Mouse (Mus musculus) cerebellum, adult 18-20 months (tissue): ENCODE results near the gene Stag2.

Experiments used
- DNase-seq, 2 experiments: peaks; one replicate each; pipeline ENCODE4 v3.0.0; 2021

Gene Stag2

GRCm38 (mm10) chrX:42148788-42149556 lies at the start of gene Stag2:
Stag2 (plus strand) TSS chrX:42149317.
- peak; percentile 80 to 86 for DNase-seq

- no peak for DNase-seq
These were observed 42.0 kb upstream of the Stag2 start for GRCm38 (mm10) chrX:42107137-42107536.

DNA sequence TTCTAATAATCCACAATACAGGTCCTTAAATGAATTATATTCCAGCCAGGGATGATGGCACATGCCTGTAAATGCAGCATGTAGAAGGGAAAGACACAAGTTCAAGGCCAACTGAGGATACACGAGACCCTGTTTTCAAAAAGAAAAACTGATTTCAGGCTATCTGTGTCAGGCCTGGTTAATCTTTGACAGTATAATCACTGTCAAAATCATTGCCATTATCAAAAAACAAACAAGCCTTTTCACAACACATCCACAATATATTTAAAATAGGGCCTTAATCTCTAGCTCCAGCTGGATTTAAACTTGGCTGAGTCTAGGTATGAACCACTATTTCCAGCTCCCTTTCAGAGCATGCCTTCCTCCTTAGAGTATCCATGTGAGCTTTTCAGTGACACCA lies 38.5 kb upstream of the Stag2 start:
- no peak for DNase-seq

DNA sequence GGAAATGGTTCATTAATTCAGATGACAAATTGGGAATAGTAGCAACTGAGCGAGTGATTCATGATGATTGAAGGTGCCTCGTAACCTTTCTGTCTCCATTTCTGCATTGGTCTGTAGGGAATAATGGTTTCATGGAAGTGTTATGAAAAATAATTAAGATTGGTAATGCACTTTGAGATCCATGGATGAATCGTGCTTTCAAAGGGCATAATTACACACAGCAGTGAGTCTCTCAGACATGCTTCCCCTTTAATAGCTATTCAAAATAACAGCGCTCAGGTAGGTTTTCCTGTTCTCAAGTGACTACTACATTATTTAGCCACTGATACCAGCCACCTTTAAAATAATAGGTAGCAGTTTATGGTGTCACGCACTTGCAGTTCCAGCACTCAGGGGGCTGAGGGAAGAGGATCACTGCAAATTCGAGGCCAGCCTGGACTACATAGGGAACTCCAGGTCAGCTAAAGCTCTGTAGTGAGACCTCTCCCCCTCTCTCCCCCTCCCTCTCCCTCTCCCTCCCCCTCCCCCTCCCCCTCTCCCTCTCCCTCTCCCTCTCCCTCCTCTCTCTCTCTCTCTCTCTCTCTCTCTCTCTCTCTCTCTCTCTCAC lies 29.6 kb upstream of the Stag2 start:
- DNase-seq, result no peak

- DNase-seq, result no peak
These were observed 24.0 kb upstream of the Stag2 start for GRCm38 (mm10) chrX:42124963-42125697.

GRCm38 (mm10) chrX:42139882-42140281 lies 9.2 kb upstream of the Stag2 start:
- DNase-seq, result no peak

GRCm38 (mm10) chrX:42142620-42143019 lies 6.5 kb upstream of the Stag2 start:
- no peak for DNase-seq

DNA sequence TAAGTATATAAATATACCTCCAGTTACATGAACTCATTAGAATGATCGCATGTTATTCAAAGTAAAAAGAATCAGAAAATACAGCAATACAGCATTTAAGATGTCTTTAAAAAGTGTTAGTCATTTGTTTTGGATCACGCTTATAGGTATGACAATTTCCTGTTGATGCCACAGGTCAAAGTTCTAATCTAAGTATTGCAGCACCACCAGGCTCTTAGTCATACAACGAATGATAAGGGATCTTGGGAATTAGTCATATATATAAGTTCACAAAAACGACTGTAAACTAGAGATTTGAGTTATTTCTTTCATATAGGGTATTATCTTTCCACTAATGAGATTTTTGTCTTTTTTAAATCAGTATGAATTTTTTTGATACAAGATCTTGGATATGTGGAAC lies 5.1 kb upstream of the Stag2 start:
- DNase-seq, result no peak

DNA sequence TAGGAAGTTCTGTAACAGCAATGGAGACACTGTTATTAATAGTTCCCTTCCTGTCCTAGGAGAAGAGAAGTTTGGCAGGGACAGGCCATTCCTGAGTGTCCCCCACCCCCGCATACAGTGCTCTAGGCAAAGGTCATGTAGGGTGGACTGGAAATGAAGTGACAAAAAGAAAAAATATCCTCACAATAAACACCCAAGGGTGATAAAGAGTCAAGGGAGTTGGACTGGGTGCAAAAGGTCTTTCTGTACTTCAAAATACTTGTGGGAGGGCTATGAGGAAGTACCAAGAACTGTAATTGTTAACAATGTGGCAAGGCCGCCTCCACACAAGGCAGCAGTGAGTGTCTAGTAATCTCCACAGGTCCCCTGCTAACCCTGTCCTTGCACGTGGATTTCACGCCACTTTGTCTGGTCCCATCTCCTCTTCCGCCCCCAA lies 1.1 kb upstream of the Stag2 start:
- DNase-seq, result peak; percentile 4 to 15

GRCm38 (mm10) chrX:42149557-42150345 lies 634 bp downstream of the Stag2 start:
- DNase-seq, result peak; percentile 54 to 55

GRCm38 (mm10) chrX:42150346-42151023 lies 1.4 kb downstream of the Stag2 start:
- peak; percentile 75 to 79 for DNase-seq

DNA sequence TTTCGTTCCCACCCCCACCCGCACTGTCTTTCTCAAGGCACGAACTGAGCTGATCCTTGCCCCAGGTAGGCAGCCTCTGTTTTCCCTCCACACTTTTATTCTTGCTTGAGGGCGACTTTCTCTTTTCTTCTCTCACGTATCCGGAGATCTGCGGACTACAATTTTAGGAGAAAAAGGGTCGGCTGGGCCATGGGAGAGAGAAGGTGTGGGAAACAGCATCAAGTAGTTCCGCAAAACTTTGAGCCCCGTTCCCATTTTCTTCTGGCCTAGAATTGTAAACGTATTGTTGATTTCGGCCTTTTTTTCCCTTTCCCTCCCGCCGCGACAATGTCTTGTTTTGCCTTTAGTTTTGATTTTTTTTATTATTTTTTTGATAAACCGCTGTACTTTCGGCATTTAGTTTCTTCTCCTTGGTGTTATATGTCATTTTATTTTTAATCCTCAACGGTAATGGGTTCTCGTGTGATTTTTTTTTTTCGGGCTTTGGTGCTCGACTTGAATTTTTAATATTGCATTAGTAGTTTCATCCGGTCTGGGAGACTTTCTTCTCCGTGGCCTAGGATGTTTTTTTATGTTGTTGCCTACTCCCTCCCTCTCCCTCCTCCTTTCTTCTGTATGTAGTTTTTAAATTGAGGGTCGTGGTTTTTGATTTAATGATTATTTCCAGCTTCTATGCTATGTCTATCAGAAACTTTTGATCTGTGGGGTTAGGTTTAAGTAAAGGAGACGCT lies 2.1 kb downstream of the Stag2 start:
- DNase-seq, result peak; percentile 6 to 33

- peak; percentile 77 to 88 for DNase-seq
These were observed 2.8 kb downstream of the Stag2 start for GRCm38 (mm10) chrX:42151903-42152369.

DNA sequence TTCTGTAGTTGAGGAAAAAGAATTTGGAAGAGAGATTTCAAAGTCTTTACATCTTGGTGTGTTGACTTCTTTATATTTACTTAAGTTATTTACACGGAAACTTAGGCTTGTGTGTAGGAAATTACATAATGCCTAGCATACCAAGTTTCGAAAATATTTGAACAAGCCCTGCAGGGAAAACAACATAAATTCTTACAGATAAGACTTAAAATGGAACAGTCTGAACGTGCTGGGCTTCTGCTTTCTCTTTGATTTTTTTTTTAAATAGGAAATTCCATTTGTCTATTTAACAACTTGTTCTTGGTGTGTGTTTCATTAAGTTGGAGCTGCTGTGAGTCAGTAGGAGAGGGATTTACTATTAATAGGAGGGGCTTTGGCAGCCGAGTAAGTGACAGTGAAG lies 3.9 kb downstream of the Stag2 start:
- no peak for DNase-seq

DNA sequence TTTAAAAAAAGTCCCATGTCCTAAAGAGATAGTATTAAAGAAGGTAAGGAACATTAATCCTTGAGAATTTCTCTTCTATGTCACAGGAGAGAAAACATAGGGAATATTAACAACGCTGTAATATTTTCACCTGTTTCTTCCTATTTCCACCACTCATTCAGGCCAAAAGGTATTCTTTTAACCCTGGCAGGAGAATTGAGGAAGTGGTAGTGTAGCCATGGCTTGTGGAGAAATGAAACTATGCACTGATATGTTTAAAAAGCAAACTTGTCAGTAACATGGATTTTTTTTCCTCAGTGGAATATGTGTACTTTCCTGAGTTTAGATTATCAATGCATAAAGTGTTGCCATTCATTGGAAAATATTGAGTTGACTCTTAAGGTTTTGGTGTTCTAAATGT lies 16.3 kb downstream of the Stag2 start:
- no peak for DNase-seq

DNA sequence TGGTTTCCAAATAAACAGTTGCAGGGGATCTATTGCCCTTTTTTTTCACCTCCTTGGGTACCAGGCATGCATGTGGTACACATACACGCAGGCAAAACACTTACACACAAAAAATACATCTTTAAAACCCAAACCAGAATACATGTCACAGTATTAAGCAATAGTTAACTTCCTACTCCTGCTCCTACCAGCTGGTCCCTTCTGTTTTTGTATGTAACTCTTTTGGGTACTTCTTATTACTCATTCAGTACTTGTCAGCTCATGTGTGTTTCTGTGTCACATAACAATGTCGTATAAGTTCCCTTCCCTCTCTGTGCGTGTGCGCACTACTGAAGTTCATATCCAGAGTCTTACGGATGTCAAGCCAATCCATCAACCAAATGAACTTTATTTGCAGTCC lies 21.7 kb downstream of the Stag2 start:
- no peak for DNase-seq

DNA sequence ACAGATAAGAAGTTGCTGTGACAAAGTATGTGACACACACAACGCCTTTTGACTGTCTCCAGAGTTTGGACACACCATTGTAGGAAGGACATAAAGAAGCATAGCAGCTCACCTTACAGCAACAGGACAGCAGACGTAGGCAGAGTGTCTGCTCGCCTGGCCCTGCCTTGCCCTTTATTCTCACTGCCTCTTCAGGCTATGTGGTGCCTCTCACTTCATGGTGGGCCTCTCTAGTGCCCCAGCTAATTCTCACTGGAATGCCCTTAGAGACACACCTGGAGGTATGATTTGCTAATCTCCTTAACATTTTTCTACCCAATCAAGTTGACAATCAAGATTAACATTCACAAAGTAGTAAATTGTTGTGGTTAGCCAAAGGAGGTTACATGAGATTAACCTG lies 38.5 kb downstream of the Stag2 start:
- DNase-seq, result no peak

DNA sequence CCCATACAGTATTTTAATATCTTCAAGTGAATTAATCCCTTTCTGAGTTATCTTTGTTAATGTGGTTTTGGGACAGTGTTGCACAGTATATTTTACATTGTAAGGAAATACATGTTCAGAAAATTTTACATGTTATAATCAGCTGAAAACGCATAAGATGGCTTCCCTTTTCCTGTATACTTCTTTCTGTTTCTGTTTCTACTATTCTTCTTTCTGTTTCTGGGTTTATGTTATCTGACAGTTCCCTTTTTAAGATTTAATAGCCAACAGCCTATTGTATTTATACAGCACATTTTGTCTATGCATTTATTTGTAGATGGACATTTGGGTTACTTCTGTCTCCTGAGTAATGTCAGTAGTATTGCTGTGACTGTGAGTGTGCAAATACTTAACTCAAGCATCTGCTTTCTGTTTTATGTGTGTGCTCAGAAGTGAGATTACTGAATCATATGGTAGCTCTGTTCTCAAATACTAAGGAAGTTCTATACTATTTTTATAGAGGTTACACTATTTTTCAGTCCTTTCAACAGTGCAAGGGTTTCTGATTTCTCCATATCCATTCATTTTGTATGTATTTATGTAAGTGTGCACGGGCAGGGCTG lies 39.8 kb downstream of the Stag2 start:
- DNase-seq, result no peak

GRCm38 (mm10) chrX:42194608-42195007 lies 45.5 kb downstream of the Stag2 start:
- no peak for DNase-seq

DNA sequence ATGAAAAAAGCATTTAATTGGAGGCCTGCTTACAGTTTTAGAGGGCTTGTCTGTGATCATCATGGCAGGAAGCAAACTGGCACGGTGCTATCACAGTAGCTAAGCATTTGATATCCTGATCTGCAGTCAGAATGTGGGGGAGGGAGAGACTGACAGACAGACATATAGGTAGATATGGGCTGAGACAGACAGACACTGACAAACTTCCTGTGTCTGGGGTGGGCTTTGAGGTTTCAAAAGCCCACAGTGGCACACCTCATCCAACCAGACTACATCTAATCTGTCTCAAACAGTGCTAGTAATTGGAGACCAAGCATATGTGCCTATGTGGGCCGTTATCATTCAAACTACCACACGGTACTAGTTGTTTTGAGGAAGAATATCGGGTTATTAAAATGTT lies 53.4 kb downstream of the Stag2 start:
- no peak for DNase-seq

DNA sequence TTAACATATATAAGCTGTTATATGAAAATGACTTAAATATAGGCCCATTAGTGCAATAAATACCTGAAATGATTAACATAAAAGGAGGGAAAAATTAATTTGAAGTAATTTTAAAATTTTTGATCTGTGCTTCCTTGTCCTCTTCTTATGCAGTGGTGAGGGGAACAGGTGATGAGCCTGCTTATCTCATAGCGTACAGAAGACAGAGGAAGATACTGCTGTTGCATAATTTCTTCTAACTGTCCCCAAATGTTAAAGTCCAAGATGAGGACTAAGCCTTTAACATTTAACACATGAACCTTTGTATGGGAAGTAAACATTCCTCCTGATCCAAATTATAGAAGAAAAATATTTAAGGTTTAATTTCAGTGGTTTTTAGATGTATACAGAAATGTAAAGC lies 66.6 kb downstream of the Stag2 start:
- no peak for DNase-seq
